Comparison of ENCODE assay signal across 8 mouse cellular contexts in the genomic region with DNA sequence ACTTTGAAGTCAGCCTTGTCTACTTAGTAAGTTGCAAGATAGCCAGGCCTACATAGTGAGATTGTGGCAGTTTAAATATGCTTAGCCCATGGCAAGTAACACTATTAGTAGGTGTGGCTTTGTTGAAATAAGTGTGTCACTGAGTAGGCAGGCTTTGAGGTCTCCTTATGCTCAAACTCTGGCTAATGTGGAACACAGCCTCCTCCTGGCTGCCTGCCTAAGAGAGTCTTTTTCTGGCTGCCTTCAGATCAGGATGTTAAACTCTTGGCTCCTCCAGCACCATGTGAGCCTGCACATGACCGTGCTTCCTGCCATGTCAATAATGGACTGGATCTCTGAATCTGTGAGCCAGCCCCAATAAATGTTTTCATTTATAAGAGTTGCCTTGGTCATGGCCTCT. TPM values are rescaled to one million over a fixed set of nuclear protein-coding genes. Genes with fewer than 3 reads are reported as not detected.
DNase-seq lines count a peak whose midpoint lies in the region; ATAC-seq and TF ChIP-seq lines count a peak whose summit lies in the region.
"Had no signal": no experiment of that assay in that cellular context is flagged by ENCODE, and none has a peak within 500 bp of the region (broad histone marks: within the 10 kb centered on the region; RNA-seq: fewer than 3 reads in every experiment).

No protein-coding gene starts in this region.

- H3K4me2 ChIP-seq in lung, postnatal 0 days (replicated peaks; ENCODE audit: low read depth, low read length): no peak overlapping the region

- H3K27ac ChIP-seq in lung, postnatal 0 days (ENCODE audit: low read length): no peak overlapping the region
- peak overlapping the region; percentile 69 for H3K27ac ChIP-seq in gastrocnemius, adult 2 months

- intact Hi-C loops in gastrocnemius, adult 2 months (cut with DNase I): no loop called here
- intact Hi-C loops in left cerebral cortex, postnatal 14 days (cut with DNase I): no loop called here

- no peaks in the 10 kb centered on the region for H3K36me3 ChIP-seq in lung, postnatal 0 days (ENCODE audit: insufficient read depth, low read length)

- ATAC-seq in lung, postnatal 0 days: no peak
- ATAC-seq in megakaryocyte progenitor cell, adult 5-6 weeks (replicated peaks; ENCODE audit: poor library complexity): no peak
- ATAC-seq in inflammation-experienced regulatory T-cells, adult 6 months: no peak

- H3K4me3 ChIP-seq in lung, postnatal 0 days (ENCODE audit: low read depth, low read length): no peak overlapping the region
- H3K4me3 ChIP-seq in gastrocnemius, adult 2 months: no peak overlapping the region
- H3K4me3 ChIP-seq: erythroblast, embryonic 14.5 days had no signal

- no peaks in the 10 kb centered on the region for H3K9me3 ChIP-seq in lung, postnatal 0 days (ENCODE audit: low read length)

- WGBS in lung, postnatal 0 days: 45% methylated on average over 1 of the region's 1 CpGs

- H3K9ac ChIP-seq in lung, postnatal 0 days (replicated peaks; ENCODE audit: low read depth): no peak overlapping the region

- no peak for TF ChIP-seq CTCF in lung, postnatal 0 days (IDR thresholded peaks at IDR 0.05)
- no peak for TF ChIP-seq CTCF in gastrocnemius, adult 2 months (IDR thresholded peaks at IDR 0.05)

- TF ChIP-seq EP300 in lung, postnatal 0 days (IDR thresholded peaks at IDR 0.05): no peak

- no peaks in the 10 kb centered on the region for H3K4me1 ChIP-seq in lung, postnatal 0 days (ENCODE audit: insufficient read depth, low read depth, low read length)

- H3K27me3 ChIP-seq in lung, postnatal 0 days (replicated peaks; ENCODE audit: insufficient read depth, low read length): no peaks in the 10 kb centered on the region

- DNase-seq in lung, adult 18-20 months: peak; percentile 35 to 45
- DNase-seq in lung, postnatal 0 days (ENCODE audit: low spot score): no peak
- DNase-seq in gastrocnemius, adult 2 months: peak; percentile 62
- peak; percentile 50 to 77 for DNase-seq in left cerebral cortex, postnatal 14 days (ENCODE audit: low spot score in 2 of 2)
- no peak for DNase-seq in thymus, adult 18-20 months

RNA-seq across cellular contexts. Expression of gene 1810013L24Rik, which starts 8.5 kb away (rescaled TPM):
- polyA plus RNA-seq in lung, postnatal 0 days (2015; fragmentation: Nextera tagmentation; extraction: Ambion mirVana): 19.7 and 20.3 TPM in 2 replicates
- total RNA-seq in gastrocnemius, adult 2 months (2021): 100 to 1,000 TPM in 1 of 2 experiments, 10 to 100 TPM in 1; 80.9 to 111 TPM
- total RNA-seq in left cerebral cortex, postnatal 14 days (2021): 100 to 1,000 TPM; 110 to 118 TPM
- total RNA-seq in megakaryocyte progenitor cell, adult 5-6 weeks (2015): 38.9 and 42.4 TPM in 2 replicates
- total RNA-seq in megakaryocyte progenitor cell, adult 5-6 weeks (2017): 34.7 and 43.7 TPM in 2 replicates
- polyA plus RNA-seq in inflammation-experienced regulatory T-cells, adult 6 months (2017; shearing (Covaris generic)): 10 to 100 TPM; 17.9 to 21.0 (median 20.3) TPM

RNA-seq across cellular contexts. Expression of gene Usp7, which starts 29.3 kb away (rescaled TPM):
- polyA plus RNA-seq in lung, postnatal 0 days (2015; fragmentation: Nextera tagmentation; extraction: Ambion mirVana): 16.5 and 17.6 TPM in 2 replicates
- 10 to 100 TPM; 61.8 to 69.1 TPM for total RNA-seq in gastrocnemius, adult 2 months (2021)
- total RNA-seq in left cerebral cortex, postnatal 14 days (2021): 100 to 1,000 TPM; 155 to 156 TPM
- 153 and 167 TPM in 2 replicates for total RNA-seq in megakaryocyte progenitor cell, adult 5-6 weeks (2015)
- 135 and 168 TPM in 2 replicates for total RNA-seq in megakaryocyte progenitor cell, adult 5-6 weeks (2017)
- 10 to 100 TPM; 27.3 to 48.2 (median 47.7) TPM for polyA plus RNA-seq in inflammation-experienced regulatory T-cells, adult 6 months (2017; shearing (Covaris generic))

Comparison
In these comparisons a context has a peak if more than half of its experiments do, and no peak if none do; other contexts are left out.
1. DNase-seq: peak in lung, adult 18-20 months (2 of 2), gastrocnemius, adult 2 months (single experiment) and left cerebral cortex, postnatal 14 days (2 of 2); none in lung, postnatal 0 days (single experiment) and thymus, adult 18-20 months (0 of 2).